Mouse (Mus musculus) stomach, postnatal 0 days (tissue): Measurements from ENCODE around the gene Chmp4b.

Source experiments
- CTCF ChIP-seq: IDR thresholded peaks from 2 replicates; pipeline ENCODE4 v1.5.1; 2016; ENCODE audit warnings: antibody characterized with exemption, low read depth, mild to moderate bottlenecking, moderate library complexity
- EP300 ChIP-seq: optimal IDR thresholded peaks from 2 replicates; pipeline ENCODE3; 2016; ENCODE audit warnings: antibody characterized with exemption

- TF ChIP-seq CTCF (no peak), EP300 (no peak)
These were observed 19.2 kb upstream of the Chmp4b start for GRCm38 (mm10) chr2:154632203-154632780.
